Mouse (Mus musculus) layer of hippocampus, adult 11-12 months (tissue): ENCODE measurements around the gene Phf21a.

Experiments
- DNase-seq: peaks from one replicate; pipeline ENCODE4 v3.0.0; 2022; ENCODE audit warnings: low spot score

Phf21a gene

GRCm38 (mm10) chr2:92240299-92240698, 147.4 kb downstream of the Phf21a start:
- no peak for DNase-seq

DNA sequence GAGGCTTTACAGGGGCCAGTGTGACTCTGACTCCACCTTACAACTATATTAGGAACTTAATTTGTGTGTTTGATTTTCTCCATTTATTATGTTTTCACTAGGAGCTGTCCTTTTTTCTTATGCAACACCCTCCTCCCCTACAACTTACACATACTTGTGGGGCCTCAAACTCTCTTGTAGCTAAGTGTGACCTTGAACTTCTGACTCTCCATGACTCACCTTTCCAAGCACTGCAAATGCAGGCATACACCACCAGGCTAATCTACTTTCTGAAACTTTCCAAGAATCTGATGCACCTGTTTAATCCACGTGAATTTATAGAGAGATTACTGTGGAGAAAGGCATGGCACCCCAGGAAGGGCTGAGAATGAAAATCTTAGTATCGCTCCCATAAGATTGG, 147.9 kb downstream of the Phf21a start:
- DNase-seq = no peak

DNA sequence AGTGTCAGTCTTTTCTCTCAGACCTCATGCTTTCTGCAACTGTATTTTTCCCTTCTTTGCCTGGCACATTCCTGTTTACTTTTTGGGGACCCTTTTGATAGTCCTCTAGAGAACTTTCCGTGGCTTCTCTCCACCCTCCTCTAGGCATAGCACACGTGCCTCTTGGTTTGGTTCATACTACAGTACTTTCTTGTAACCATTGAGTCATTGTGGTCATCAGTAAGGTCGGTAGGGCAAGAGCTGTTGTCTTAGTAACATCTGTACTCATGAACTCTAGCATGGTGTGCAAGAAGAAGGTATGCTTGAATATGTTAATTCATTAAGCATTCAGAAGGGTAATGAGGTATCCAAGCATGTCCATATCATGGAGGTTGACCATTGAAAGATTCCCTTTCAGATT, 148.4 kb downstream of the Phf21a start:
- no peak for DNase-seq

GRCm38 (mm10) chr2:92246112-92246511, 153.2 kb downstream of the Phf21a start:
- DNase-seq = no peak

DNA sequence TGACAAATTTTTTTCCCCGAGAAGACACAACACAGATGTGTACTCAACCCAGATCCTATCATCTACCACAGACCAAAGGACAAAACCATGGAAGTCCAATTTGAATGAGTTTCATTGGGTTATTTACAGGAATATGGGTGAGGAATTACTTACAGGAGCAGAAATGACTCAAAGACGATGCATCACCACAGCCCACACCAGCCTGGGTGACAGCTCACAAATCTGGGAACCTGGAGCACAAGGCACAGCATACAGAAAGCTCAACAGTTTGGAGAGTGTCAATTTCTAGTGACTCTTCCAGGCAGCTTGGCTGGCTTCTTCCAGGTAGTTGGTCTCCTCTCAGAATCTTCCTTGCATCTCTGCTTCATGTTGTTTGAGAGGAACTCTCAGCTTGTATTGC, 154.8 kb downstream of the Phf21a start:
- no peak for DNase-seq

DNA sequence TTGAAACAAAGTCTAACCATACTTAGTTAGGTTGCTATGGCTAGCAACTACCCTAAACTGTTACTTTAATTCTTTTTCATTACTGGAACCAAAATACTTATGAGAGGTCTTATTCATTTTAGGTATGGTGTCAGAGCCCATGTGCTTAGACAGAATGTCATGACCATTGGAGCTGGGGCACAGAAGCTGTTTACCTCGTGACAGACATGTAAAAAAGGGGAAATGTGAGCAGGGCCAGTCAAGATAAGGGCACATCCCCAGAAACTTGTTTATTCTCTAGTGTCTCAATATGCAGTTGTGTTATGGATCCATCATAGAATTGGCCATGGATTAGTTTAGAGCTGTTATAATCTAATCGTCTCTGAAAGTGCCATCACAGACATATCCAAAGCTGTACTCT, 157.6 kb downstream of the Phf21a start:
- DNase-seq = no peak

GRCm38 (mm10) chr2:92253777-92254176, 160.9 kb downstream of the Phf21a start:
- no peak for DNase-seq

DNA sequence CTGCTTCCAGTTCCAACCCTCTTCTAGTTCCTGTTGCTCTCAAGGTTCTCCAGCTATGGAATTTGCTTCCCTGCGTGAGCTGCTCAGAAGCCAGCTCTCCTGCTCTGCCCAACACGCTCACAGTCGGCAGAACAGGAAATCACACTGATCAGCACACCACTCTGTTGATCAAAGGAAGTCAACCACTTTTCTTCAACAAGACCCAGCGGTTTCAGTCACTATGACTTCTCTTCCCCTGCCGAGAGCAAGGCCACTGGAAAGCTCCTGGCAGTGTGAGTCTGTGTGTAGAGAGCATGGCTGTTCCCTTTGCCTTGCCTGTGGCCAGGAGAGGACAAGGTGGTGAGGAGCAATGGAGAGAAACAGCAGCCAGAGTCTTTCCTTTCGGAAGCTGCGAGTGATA, 163.2 kb downstream of the Phf21a start:
- DNase-seq = no peak

GRCm38 (mm10) chr2:92257372-92257956, 164.5 kb downstream of the Phf21a start:
- DNase-seq = no peak

- DNase-seq = no peak
These were observed 167.0 kb downstream of the Phf21a start for GRCm38 (mm10) chr2:92259924-92260323.

DNA sequence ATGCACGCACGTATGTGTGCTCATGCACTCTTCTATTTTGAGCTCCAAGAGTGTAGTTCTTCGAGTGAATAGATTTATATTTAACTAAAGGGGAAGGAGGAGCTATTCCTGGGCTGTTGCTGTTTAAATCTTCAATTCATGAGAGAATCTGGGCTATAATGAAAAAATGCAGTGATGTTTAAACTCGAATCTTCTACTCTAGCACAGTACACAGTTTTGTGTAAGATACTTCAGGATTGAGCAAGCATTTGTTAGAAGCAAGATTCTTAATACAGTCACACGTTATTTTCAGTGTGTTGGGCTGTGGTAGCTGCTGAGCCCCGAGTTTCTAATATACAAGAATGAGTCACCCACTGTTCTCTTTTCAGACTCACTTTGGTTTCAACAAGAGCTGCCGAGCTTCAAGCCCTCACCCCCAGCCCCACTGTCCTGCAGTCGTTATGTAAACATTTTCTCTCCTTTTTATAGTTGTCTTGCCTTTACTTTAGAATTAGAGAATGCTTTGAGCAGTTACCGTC, 173.2 kb downstream of the Phf21a start:
- DNase-seq = no peak

GRCm38 (mm10) chr2:92269227-92269626, 176.3 kb downstream of the Phf21a start:
- no peak for DNase-seq

- no peak for DNase-seq
These were observed 179.6 kb downstream of the Phf21a start for GRCm38 (mm10) chr2:92272510-92272909.

- no peak for DNase-seq
These were observed 180.3 kb downstream of the Phf21a start for GRCm38 (mm10) chr2:92273101-92273801.

DNA sequence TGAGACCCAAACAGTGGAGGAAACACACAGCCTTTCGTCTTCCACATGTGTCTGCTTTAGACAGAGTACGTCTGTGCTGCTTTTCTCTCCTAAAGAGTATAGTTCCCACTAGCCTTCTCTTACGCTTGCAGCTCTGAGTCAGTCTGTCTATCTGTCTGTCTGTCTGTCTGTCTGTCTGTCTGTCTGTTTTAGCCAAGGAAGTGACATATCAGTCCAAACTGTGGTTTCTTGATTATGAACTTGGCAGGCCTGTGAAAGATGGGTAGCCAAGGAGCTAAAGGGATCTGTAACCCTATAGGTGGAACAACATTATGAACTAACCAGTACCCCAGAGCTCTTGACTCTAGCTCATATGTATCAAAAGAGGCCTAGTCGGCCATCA, 180.9 kb downstream of the Phf21a start:
- DNase-seq = no peak

- DNase-seq = no peak
These were observed 184.9 kb downstream of the Phf21a start for GRCm38 (mm10) chr2:92277787-92278186.

DNA sequence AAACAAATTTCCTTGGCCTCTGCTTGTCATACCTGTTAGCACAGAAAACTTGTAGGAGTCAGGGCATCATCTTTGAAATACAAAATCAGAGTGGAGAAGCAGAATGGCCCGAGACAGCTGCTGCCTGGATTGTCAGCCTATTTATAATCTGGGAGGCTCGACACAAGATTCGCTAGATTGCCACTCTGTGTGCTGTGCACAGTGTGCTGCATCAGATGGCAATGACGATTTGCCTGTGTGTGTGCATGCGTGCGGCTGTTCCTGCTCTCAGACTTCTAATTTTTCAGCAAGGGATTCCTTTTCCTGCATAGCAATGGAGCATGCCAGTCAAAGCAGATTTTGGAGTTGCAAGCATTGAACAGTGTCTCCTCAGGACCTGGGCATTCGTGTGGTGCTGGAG, 185.7 kb downstream of the Phf21a start:
- peak; percentile 58 for DNase-seq

- no peak for DNase-seq
These were observed 186.5 kb downstream of the Phf21a start for GRCm38 (mm10) chr2:92279398-92279797.

DNA sequence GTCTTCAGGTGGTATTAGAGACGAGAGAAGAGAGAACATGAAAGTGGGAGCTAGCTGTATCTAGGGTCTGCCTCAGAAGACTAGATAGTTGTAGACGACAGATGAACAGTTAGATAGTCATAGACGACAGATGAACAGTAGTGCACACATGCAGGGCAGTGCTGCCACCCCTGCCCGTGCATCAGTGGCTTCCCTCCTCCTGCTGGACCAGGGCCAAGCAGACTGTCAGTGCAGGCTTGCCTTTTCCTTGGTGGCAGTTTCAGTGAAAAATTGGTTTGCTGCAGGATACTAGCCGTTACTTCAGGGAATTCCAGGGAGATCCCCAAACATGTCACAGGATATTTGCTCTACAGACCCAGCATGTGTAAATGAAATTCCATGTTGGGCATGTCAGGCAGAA, 192.7 kb downstream of the Phf21a start:
- DNase-seq = peak; percentile 42

DNA sequence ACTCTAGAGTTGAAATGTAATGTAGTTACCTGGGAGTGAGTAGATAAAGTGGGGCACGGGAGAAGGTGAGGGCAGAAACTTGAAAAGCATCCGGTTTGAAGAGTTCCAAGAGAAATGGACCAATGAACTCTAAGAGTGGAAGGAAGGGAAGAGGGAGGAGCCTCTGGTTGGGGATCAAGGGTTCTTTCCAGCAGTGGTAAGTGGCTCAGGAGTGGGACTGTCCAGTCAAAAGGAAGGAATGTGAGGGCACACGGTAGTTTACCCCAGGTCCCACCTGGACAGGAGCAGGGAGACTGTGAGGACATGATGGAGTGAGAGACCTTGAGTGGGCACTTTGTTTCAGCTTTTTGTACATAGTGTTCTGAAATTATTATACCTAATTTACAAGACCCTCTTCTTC, 196.4 kb downstream of the Phf21a start:
- no peak for DNase-seq

DNA sequence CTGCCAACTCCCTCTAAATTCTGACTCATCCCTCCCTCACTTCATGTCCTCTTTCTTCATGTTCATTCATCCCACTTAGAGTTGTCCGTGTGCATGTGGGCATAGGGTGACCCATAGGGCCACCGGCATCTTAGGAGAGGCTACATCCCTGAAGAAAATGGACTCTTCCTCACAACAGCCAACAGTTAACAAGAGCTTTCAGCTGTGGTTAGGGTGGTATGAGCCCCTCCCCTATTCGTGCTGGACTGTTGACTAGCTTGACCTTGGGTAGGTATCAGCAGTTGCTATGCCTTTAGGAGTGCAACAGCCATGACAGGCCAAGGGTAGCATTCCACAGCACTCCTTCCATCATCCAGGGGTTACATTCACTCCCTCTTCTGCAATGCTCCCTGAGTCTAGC, 198.6 kb downstream of the Phf21a start:
- DNase-seq = no peak

DNA sequence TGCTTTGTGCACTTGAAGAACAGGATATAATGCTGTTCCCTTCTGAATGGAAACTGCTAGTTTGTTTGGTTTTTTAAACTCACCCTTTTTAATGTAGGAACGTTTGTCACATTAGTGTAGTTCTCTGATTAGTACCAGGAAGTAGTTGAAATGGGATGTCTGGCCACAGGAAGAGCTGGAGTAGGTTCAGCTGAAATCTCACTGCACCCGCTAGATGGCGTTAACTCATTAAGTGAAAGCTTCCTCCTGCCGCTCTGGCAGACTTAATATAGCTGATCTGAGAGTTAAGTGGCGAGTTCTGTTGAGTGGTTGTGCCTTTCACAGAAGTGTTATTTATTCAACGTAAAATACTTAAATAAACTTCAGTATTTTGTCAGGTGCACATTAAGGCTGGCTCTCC, 203.5 kb downstream of the Phf21a start:
- peak; percentile 90 for DNase-seq

DNA sequence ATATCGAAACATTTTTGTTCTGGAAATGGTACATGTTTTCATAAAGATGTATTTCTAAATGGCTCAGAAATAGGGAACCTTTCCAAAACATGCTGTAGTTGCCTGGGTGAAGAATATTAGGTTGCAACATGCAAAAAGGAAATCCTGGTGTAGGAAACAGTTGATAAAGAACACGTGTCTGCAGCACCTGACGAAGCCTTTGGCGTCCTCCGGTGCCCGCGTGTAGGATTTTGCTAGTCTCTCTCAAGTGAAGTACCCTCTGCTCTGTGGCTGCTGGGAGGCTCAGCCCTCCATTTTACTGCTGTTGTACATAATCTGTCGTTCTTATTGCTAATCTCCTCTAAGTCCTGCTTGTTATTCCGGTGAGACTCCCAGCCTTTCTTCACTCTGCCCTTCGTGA, 207.0 kb downstream of the Phf21a start:
- no peak for DNase-seq
